Mouse (Mus musculus) CH12.LX (cell line): Measurements from ENCODE around the gene Fam102b. TPM values are rescaled to one million over a fixed set of nuclear protein-coding genes. Genes with fewer than 3 reads are reported as not detected.

ENCODE experiments used
- DNase-seq: peaks from one replicate; pipeline ENCODE4 v3.0.0-alpha.2; 2013; ENCODE audit errors: extremely low read depth
- H3K27ac ChIP-seq: 2 replicates; pipeline ENCODE4 v1.5.1; 2012; ENCODE audit warnings: low read depth, mild to moderate bottlenecking, control low read depth, moderate library complexity; ENCODE audit not compliant: insufficient read depth
- H3K27me3 ChIP-seq: replicated peaks from 2 replicates; pipeline ENCODE3; 2012; ENCODE audit warnings: inconsistent platforms
- H3K36me3 ChIP-seq, 2 experiments: replicated peaks in 1 of 2; 2 replicates each; pipeline versions ENCODE3 to v1.6.1; 2012; ENCODE audit warnings: inconsistent platforms in 1 of 2, low read length in 1 of 2, mild to moderate bottlenecking in 1 of 2, mixed read lengths in 1 of 2, moderate library complexity in 1 of 2; ENCODE audit not compliant: control insufficient read depth in 1 of 2, insufficient read depth in 1 of 2
- H3K4me1 ChIP-seq, 2 experiments: 2 replicates each; pipeline ENCODE4 v1.6.1; 2012; ENCODE audit warnings: inconsistent platforms in 1 of 2, moderate library complexity in 1 of 2; ENCODE audit not compliant: insufficient read depth in 2 of 2, control insufficient read depth in 1 of 2
- H3K4me2 ChIP-seq: 2 replicates; pipeline ENCODE4 v1.6.1; 2012; ENCODE audit warnings: low read depth, mild to moderate bottlenecking, control low read depth; ENCODE audit not compliant: poor library complexity, insufficient read depth, severe bottlenecking
- H3K4me3 ChIP-seq, 3 experiments: fragments of 150-350 bp in 1 of 3; sonication (generic) in 1 of 3; replicated peaks in 1 of 3; 2 replicates each; pipeline versions ENCODE3 to v1.5.1; 2011 to 2012; ENCODE audit warnings: low read depth in 2 of 3, low read length in 2 of 3, mild to moderate bottlenecking in 2 of 3, moderate library complexity in 2 of 3, control low read depth in 1 of 3, improper control_type of control experiment in 1 of 3, inconsistent platforms in 1 of 3, mixed read lengths in 1 of 3; ENCODE audit not compliant: poor library complexity in 1 of 3
- H3K79me2 ChIP-seq: replicated peaks from 2 replicates; pipeline ENCODE4 v1.6.1; 2012; ENCODE audit warnings: mild to moderate bottlenecking, moderate library complexity; ENCODE audit not compliant: control insufficient read depth, poor library complexity, insufficient read depth, severe bottlenecking; ENCODE audit errors: extremely low read depth
- H3K9ac ChIP-seq: 2 replicates; pipeline ENCODE4 v1.6.1; 2012; ENCODE audit warnings: low read depth, mild to moderate bottlenecking, control low read depth, moderate library complexity; ENCODE audit not compliant: insufficient read depth
- H3K9me3 ChIP-seq: replicated peaks from 2 replicates; pipeline ENCODE3; 2012; ENCODE audit warnings: low read length, inconsistent platforms, mixed read lengths
- ETS1 ChIP-seq: conservative IDR thresholded peaks from 2 replicates; pipeline ENCODE4 v1.6.1; 2012; ENCODE audit warnings: low read depth, mild to moderate bottlenecking, inconsistent platforms, low read length, improper control_type of control experiment, moderate library complexity
- IRF4 ChIP-seq: IDR thresholded peaks from 2 replicates; pipeline ENCODE4 v1.6.1; 2014; ENCODE audit warnings: low read depth, mild to moderate bottlenecking, inconsistent platforms, low read length, improper control_type of control experiment
- JUN ChIP-seq: IDR thresholded peaks from 2 replicates; pipeline ENCODE4 v1.6.1; 2011; ENCODE audit warnings: low read depth, mild to moderate bottlenecking, low read length, improper control_type of control experiment, moderate library complexity; ENCODE audit not compliant: insufficient read depth
- KAT2A ChIP-seq: IDR thresholded peaks from 2 replicates; pipeline ENCODE4 v1.6.1; 2012; ENCODE audit warnings: low read length, improper control_type of control experiment, inconsistent platforms; ENCODE audit not compliant: insufficient replicate concordance
- MAX ChIP-seq: IDR thresholded peaks from 2 replicates; pipeline ENCODE4 v1.6.1; 2011; ENCODE audit warnings: low read length, improper control_type of control experiment
- MEF2A ChIP-seq: IDR thresholded peaks from 2 replicates; pipeline ENCODE4 v1.6.1; 2014; ENCODE audit warnings: low read depth, mild to moderate bottlenecking, inconsistent platforms, low read length, improper control_type of control experiment, borderline replicate concordance
- MYC ChIP-seq: IDR thresholded peaks from 2 replicates; pipeline ENCODE4 v1.6.1; 2011; ENCODE audit warnings: low read depth, mild to moderate bottlenecking, improper control_type of control experiment, low read length
- NRF1 ChIP-seq: IDR thresholded peaks from 2 replicates; pipeline ENCODE4 v1.6.1; 2014; ENCODE audit warnings: low read depth, mild to moderate bottlenecking, inconsistent platforms, low read length, improper control_type of control experiment, moderate library complexity
- POLR2A ChIP-seq: IDR thresholded peaks from 2 replicates; pipeline ENCODE4 v1.6.1; 2011; ENCODE audit warnings: low read depth, mild to moderate bottlenecking, improper control_type of control experiment, low read length
- POLR2AphosphoS2 ChIP-seq: IDR thresholded peaks from 2 replicates; pipeline ENCODE4 v1.6.1; 2011; ENCODE audit warnings: low read depth, low read length, improper control_type of control experiment
- RCOR1 ChIP-seq: conservative IDR thresholded peaks from 2 replicates; pipeline ENCODE4 v1.6.1; 2012; ENCODE audit warnings: low read depth, mild to moderate bottlenecking, inconsistent platforms, low read length, improper control_type of control experiment
- USF1 ChIP-seq: IDR thresholded peaks from 2 replicates; pipeline ENCODE4 v1.6.1; 2014; ENCODE audit warnings: low read depth, mild to moderate bottlenecking, inconsistent platforms, low read length, improper control_type of control experiment
- ZC3H11A ChIP-seq: IDR thresholded peaks from 2 replicates; pipeline ENCODE4 v1.6.1; 2012; ENCODE audit warnings: low read depth, mild to moderate bottlenecking, inconsistent platforms, low read length, improper control_type of control experiment
- ZKSCAN1 ChIP-seq: IDR thresholded peaks from 2 replicates; pipeline ENCODE4 v1.6.1; 2012; ENCODE audit warnings: low read depth, inconsistent platforms, low read length, improper control_type of control experiment, borderline replicate concordance
- dilution Hi-C: fragments of 300-500 bp; cut with MboI; formaldehyde crosslinking; loops from 2 replicates; pipeline ENCODE4 v1.14.3; 2020; ENCODE audit warnings: low sequenced_read_pairs; ENCODE audit not compliant: extremely low pct_unique_long_range_greater_than_20kb, extremely low pct_ligation_motif_present
- in situ Hi-C: fragments of 300-500 bp; cut with MboI; formaldehyde crosslinking; loops from 3 replicates; pipeline ENCODE4 v1.14.3; 2019; ENCODE audit warnings: low sequenced_read_pairs, low pct_ligation_motif_present, low pct_unique_long_range_greater_than_20kb, mixed read lengths
- polyA plus RNA-seq: library from polyadenylated mRNA; unstranded; fragments of >175 nt; gene quantifications from 2 replicates; pipeline ENCODE4 v1.2.1, GENCODE M21; 2012; ENCODE audit warnings: low read depth; ENCODE audit not compliant: insufficient read length
- total RNA-seq, 2 experiments: library from RNA; depleted of rRNA; stranded (reverse); fragments of 300-350 nt in 1 of 2; fragments of >200 nt in 1 of 2; gene quantifications; 2 replicates each; pipeline ENCODE4 v1.2.3; 2012 to 2014

Fam102b gene
- total and polyA plus RNA-seq, 3 experiments, result 2.8 to 6.2 (median 4.3) TPM

DNA sequence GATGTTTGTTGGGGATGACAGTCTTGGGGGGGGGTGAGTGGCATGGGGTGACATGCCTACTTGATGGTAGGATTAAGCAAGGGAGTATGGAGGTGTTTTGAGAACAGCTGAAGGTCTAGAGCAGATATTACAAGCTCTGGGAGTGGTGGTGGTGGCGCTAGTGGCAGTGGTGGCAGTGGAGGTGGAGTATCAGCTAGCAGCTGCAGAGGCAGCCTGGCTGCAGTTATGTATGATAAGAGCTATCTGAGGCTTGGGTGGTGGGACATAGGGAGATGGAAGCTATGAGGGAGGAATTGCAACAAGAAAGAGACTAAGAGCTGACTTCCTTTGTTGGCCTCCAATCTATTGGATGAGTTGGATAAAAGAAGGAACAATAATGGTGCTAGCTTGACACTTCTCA is 105.6 kb downstream of the Fam102b start:
- in situ Hi-C loops, result no loop called here
- no peak for DNase-seq
- TF ChIP-seq POLR2AphosphoS2, result no peak
- TF ChIP-seq MEF2A, result no peak
- TF ChIP-seq ZKSCAN1, result no peak
- no peak for TF ChIP-seq NRF1
- no peak for TF ChIP-seq USF1
- no peak for TF ChIP-seq IRF4
- no peak for TF ChIP-seq ETS1
- TF ChIP-seq POLR2A, result no peak
- TF ChIP-seq ZC3H11A, result no peak
- no peak for TF ChIP-seq RCOR1
- TF ChIP-seq JUN, result no peak
- TF ChIP-seq MAX, result no peak
- TF ChIP-seq MYC, result no peak
- TF ChIP-seq KAT2A, result no peak
- Histone ChIP-seq H3K27me3 (no peaks in the 10 kb centered on the region), H3K9ac (no peak overlapping the region), H3K4me3 (no peak overlapping the region), H3K27ac (no peak overlapping the region), H3K36me3 (no peaks in the 10 kb centered on the region), H3K9me3 (no peaks in the 10 kb centered on the region), H3K4me1 (peaks cover 4 to 14% of the 10 kb centered on the region in 2 experiments; a peak in 2 of 4 replicates), H3K79me2 (no peaks in the 10 kb centered on the region), H3K4me2 (no peak overlapping the region)
- dilution Hi-C loops, result no loop called here

Other genes starting within 250 kb of the Fam102b start
- gene Stxbp3, start 187.1 kb downstream of the Fam102b start, total RNA-seq (2012; rRNA removed), result 14.5 and 21.5 TPM in 2 replicates
- gene Stxbp3, start 187.1 kb downstream of the Fam102b start, total RNA-seq (2014; rRNA removed), result 14.4 and 16.7 TPM in 2 replicates
- 12.1 and 16.7 TPM in 2 replicates for gene Stxbp3, start 187.1 kb downstream of the Fam102b start, polyA plus RNA-seq
- 0.42 and 0.81 TPM in 2 replicates for gene Fndc7, start 137.6 kb downstream of the Fam102b start, total RNA-seq (2012; rRNA removed)
- gene Fndc7, start 137.6 kb downstream of the Fam102b start, total RNA-seq (2014; rRNA removed), result 1.1 TPM in 2 replicates
- gene Fndc7, start 137.6 kb downstream of the Fam102b start, polyA plus RNA-seq, result 0.57 and 0.61 TPM in 2 replicates
- 42.6 and 47.4 TPM in 2 replicates for gene Prpf38b, start 115.9 kb downstream of the Fam102b start, total RNA-seq (2012; rRNA removed)
- gene Prpf38b, start 115.9 kb downstream of the Fam102b start, total RNA-seq (2014; rRNA removed), result 42.9 and 55.9 TPM in 2 replicates
- gene Prpf38b, start 115.9 kb downstream of the Fam102b start, polyA plus RNA-seq, result 177 and 193 TPM in 2 replicates
- not detected in 2 replicates for gene Henmt1, start 87.7 kb downstream of the Fam102b start, total RNA-seq (2012; rRNA removed)
- not detected in 2 replicates for gene Henmt1, start 87.7 kb downstream of the Fam102b start, total RNA-seq (2014; rRNA removed)
- 0.45 TPM in 1 of 2 replicates, not detected in the other for gene Henmt1, start 87.7 kb downstream of the Fam102b start, polyA plus RNA-seq
- not detected in 2 replicates for gene Gm9857, start 87.2 kb downstream of the Fam102b start, total RNA-seq (2012; rRNA removed)
- not detected in 2 replicates for gene Gm9857, start 87.2 kb downstream of the Fam102b start, total RNA-seq (2014; rRNA removed)
- gene Gm9857, start 87.2 kb downstream of the Fam102b start, polyA plus RNA-seq, result not detected in 2 replicates
- gene Slc25a54, start 52.9 kb upstream of the Fam102b start, total RNA-seq (2012; rRNA removed), result not detected in 2 replicates
- not detected in 2 replicates for gene Slc25a54, start 52.9 kb upstream of the Fam102b start, total RNA-seq (2014; rRNA removed)
- gene Slc25a54, start 52.9 kb upstream of the Fam102b start, polyA plus RNA-seq, result not detected in 2 replicates
- not detected in 2 replicates for gene Slc25a24, start 95.5 kb upstream of the Fam102b start, total RNA-seq (2012; rRNA removed)
- 0.08 TPM in 1 of 2 replicates, not detected in the other for gene Slc25a24, start 95.5 kb upstream of the Fam102b start, total RNA-seq (2014; rRNA removed)
- gene Slc25a24, start 95.5 kb upstream of the Fam102b start, polyA plus RNA-seq, result not detected in 2 replicates